Mouse (Mus musculus) adrenal gland, adult (tissue): ENCODE measurements at regions not wholly inside any gene's neighbourhood (a gene's known extent, or its start where the extent isn't known, plus 50 kb on each side); places are given as distances from the start of the nearest gene placed in this dataset.
"Not testable (repeated sequence)": the region's sequence is repeated elsewhere in the genome, so short reads cannot be mapped to it uniquely, and the experiment has no call there.

ENCODE experiments used
- DNase-seq, 2 experiments: peaks; one replicate each; pipeline ENCODE4 v3.0.0; 2022 to 2023; ENCODE audit warnings: low spot score in 1 of 2; ENCODE audit not compliant: inconsistent age in 2 of 2

DNA sequence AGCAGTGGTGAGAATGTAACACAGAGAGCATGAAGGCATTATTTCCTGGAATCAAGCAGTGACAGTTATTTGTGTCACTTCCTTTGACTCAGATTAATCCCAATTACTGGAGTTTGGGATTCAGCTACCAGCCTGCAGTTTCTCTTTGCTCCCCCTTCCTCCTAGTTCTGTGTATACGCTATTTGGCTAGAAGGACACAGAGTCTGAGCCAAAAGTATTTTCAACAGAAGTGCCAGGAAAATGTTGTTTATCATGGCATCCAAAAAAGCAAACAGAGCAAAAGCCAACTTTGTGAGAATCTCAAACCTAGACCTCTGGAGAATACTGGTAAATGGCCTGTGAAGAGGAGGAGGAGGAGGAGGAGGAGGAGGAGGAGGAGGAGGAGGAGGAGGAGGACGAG is 600.4 kb downstream of the Crisp4 start:
- DNase-seq, result no peak

DNA sequence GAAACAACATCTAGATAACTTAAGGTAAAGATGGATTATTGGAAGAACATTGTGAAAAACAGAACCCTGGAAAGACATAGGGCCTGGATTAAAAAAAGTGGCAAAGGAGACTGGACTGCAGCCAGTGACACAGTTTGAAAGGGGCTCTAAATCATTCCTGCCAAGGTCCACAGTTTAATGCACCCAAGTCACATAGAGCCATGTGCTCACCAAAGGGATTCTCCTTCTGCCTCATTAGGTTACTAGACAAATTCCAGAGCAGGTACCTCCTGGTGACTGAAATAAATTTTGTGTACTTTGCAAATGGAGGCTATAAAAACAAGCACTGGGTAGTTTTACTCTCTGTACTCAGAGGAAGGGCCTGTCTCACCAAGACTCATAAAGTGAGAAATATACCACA is 607.5 kb downstream of the Crisp4 start:
- peak in 1 of 2 experiments; percentile 33 for DNase-seq

DNA sequence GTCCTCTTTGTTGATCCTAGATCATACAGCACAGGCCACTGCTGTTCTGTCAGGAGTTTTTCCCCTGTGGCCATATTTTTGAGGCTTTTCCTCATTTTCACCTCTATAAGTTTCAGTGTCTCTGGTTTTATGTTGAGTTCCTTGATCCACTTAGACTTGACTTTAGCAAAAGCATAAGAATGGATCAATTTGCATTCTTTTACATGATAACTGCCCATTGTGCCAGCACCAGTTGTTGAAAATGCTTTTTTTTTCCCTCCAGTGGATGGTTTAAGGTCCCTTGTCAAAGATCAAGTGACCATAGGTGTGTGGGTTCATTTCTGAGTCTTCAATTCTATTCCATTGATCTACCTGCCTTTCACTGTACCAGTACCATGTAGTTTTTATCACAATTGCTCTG is 614.4 kb downstream of the Crisp4 start:
- DNase-seq, result not testable (repeated sequence)

DNA sequence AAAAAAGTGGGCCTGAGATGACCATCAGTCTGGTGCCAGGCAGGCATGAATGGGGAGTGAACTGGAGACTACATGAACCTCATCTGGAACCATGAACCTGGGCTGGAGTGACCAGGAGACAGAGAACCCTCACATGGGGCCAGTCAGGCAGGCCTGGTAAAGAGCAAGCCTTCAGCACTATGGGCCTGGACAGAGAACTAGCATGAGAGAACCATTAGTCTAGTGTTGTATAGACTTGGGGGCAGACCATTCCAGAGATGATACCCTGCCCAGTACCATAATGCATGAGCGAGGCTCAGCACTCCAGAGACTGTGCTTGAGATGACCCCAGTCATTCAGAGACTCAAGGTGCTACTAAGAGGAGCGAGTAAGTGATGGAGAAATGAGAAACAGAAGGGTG is 625.6 kb downstream of the Crisp4 start:
- no peak for DNase-seq

DNA sequence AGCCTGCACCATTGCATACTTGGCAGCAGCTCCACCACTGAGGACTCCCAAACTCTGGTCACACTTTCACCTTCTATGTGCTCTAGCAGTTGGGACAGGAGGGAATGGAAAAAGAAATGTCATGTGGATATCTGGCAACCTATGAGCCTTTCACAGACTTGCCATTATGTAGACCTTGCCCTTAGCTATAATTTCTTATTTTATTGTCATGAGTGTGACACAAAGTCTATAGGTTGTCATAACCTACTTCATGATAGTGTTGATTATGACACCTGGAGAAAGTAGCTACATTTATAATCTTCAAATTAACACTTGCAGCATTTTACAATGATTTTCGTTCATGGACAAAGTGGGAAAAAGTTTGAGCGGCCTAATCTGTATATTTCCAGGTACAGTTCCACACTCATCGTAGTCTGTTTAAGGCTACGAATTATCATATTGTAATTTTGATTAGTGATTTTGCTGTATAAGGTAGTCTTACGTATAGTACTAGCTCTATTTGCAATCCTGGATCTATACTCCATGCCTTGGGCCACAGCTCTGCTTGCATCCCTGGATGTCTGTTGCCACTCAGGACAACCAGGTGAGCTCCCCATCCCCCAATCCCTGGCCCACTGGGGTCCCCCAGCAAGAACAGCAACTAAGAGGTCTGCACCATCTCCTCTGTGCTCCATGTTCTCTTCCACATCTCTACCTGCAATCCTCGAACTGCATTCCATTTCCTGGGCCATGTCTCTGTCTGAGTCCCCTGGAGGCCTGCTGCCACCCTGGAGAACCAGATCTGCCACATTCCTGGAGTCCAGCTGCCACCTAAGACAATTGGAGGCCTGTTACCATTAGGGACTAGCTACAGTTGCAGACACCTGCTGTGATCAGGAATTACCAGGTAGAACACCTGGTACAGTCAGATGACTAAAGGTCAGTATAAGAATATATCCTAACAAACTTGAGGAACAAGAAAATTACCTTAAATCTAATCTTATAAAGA is 639.3 kb downstream of the Crisp4 start:
- DNase-seq, result no peak

DNA sequence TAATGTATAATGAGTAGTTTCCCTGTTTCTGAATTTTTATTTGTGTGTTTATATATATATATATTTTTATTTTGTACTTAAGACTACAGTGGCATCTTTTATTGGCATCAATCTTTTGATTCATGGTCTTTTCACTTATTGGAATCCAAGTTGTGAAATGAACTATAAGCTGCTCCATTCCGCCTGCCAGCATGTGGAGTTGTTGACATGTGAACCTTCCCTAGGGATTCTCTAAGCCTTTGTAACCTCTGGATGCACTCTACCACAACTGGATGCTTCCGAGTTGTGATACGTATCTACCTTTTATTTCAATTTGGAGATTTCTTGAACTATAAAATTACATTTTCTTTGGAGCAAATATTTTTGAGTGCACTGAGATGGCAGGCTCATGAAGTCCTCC is 652.1 kb downstream of the Crisp4 start:
- DNase-seq, result no peak

DNA sequence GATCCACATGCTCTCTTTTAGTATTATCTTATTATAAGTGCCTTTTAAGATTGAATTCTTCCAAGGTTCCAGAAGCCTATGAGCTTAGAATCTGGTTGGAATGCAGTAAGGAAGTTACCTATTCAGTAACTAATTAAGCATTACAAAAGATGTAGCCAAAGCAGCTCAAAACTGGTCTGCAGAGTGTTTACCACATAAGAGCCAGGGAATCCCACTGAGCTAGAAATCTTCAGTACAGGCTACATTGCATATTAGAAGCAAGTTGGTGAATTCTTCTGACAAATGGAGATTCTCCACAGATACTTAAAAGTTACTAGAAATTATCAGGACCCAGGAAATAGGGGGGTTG is 655.9 kb downstream of the Crisp4 start:
- not testable (repeated sequence) for DNase-seq

DNA sequence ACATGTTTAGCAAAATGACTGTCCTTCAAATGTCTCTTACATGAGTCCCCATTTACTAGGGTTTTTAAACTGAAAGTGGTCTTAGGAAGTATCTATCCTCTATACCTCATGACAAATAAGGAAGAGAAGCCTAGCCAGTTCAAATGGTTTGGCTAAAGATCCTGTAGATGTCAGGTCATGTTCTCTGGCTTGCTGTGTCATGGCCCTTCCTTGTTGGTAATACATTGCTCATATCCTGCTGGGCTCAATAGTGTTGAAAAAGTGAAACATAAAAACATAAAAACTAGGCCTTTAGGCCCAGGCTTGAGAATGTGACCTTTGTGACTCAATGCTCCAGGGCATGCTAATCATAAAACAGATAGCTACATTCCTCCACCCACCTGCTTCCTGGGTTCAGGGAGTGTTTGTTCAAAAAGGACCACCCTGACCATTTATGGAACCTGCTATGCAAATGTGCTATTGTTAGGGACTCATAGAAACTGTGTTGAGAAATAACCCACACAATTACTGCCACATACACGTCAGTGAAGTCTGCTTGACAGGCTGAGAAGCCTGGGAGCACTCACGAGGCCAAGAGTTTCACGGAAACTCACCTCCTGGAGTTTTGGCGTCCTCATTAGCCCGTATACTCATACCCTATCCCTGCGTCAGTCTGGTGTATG is 656.4 kb downstream of the Crisp4 start:
- not testable (repeated sequence) for DNase-seq

DNA sequence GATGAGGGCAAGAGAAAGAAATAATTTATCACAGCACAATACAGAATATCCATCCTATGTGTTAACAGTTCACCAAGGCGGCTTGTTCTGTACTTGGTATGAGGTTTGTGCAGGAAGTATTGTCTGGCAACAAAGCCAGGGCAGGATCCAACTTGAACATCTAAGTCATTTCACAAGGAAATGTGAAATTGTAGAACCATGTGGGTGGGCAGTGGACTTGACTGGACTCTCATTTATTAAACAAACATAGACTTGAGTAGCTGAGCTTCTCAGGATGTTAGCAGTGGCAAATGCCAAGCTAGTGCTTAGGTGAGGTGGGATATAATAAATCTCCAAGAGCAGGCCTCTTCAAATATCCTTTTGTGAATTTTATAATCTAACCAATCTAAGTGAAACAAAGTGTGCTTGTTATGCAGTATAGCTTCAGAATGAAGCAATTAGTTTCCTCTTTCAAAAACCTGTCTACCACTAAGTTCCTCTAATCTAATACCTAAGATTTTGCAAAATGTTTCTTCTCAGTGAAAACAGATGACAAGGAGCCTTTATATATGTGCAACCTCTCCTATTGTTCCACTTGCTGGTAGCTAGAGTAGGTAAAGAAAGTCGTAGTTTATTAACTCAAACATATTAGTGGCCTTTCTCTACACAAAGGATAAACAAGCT is 694.4 kb downstream of the Crisp4 start:
- no peak for DNase-seq

DNA sequence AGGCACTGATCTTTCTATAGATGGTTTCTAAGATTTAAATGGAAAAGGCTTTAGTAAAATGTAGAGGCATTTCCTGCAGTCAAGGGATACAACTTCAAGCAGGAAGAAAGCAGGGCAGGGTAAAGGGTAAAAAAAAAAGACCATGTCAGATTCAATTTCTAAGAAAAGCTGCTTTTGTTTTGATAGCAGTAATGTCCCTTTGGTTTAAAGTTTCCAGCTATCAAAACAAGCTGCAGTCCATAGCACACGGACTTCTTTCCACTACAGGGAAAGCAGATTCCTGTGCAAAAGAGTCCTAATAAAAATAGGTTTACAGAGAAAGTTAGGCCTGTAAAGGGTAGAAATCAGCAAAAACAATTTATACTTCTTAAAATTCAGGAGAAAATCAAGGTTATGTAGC is 695.0 kb downstream of the Crisp4 start:
- no peak for DNase-seq

DNA sequence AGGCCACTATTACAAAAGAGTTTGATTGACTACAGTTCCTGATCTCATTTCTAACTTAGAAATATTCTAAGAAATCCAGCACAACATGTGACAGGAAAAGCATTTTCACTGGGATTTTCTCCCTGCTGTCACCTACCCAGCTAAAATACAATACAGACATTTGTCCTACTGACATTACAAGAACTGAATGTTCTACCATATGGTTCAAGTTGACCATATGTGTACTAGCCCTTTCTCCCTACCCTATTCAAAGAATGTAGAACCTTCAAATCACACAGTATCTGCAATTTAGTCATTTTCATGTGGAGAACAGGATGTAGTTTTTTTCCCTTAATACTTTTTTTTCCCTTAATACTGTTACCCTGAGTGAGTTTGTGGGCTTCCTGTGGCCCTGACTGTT is 695.4 kb downstream of the Crisp4 start:
- no peak for DNase-seq

DNA sequence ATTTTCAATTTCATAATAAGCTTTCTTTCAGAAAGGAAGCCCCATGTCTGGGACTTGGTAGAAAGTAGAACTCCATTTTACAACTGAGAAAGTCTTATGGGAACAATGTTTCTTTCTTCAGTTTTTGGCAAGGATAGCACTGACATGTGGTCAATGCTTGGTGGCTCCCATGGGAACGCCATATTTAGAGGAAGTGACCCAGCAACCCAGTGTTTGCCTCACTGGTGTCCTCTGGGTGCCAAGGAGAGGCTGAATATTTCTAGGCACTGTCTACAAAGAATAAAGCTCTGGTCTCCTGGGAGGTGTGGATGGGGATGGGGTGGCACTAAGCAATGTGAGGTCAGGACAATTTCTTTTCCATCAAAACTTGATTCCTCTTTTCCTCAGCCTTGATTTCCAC is 696.4 kb downstream of the Crisp4 start:
- peak in 1 of 2 experiments; percentile 15 for DNase-seq

DNA sequence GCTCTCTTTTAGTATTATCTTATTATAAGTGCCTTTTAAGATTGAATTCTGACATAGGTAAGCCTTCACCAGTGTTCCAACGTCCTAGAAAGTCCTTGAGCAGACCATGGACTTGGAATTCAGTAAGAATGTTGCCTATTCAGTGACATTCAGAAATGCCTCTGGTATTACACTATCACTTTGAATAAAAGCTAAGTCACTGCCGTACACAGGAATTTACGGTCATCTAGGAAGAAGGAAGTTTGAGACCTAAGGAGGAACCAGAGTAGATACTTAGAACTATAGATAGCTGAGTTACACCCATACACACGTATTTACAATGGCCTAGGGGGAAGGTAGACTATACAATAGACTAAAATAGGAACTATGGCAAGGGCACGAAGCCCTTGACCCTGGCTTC is 711.6 kb downstream of the Crisp4 start:
- DNase-seq, result not testable (repeated sequence)

DNA sequence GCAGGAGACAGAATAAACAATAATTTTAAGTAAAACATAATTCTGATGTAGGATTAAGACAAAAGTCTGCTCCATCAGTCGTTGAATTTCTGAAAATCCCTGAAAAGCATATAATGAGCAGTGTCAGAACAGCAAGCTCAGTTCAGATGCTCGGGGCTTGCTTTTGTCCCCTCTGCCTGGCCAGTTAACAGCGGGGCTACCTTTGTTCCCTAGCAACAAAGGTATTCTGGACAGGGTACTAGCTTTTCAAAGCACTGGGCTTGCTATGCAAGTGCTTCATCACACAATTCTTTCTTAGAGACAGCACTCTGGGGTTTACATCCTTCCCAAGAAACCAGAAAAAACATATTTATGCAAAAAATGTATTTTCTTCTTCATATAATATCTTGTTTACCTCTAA is 729.7 kb downstream of the Crisp4 start:
- no peak for DNase-seq

DNA sequence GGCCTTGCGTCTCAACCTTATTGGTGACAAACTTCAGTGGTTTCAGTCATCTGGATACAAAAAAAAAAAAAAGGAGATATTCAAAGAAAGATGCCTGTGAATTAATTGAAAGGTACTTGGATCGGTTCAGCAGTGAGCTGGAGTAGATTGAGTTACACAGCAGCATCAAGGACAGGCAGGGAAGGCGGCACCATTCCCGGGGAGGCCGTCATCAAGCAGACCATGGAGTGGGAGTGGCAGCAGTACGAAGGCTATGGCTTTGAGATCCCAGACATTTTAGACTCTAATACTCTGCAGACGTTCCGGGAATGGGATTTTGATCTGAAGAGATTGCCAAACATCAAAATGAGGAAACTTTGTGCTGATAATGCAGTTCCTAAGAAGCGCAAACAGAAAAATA is 750.8 kb downstream of the Crisp4 start:
- DNase-seq, result no peak

DNA sequence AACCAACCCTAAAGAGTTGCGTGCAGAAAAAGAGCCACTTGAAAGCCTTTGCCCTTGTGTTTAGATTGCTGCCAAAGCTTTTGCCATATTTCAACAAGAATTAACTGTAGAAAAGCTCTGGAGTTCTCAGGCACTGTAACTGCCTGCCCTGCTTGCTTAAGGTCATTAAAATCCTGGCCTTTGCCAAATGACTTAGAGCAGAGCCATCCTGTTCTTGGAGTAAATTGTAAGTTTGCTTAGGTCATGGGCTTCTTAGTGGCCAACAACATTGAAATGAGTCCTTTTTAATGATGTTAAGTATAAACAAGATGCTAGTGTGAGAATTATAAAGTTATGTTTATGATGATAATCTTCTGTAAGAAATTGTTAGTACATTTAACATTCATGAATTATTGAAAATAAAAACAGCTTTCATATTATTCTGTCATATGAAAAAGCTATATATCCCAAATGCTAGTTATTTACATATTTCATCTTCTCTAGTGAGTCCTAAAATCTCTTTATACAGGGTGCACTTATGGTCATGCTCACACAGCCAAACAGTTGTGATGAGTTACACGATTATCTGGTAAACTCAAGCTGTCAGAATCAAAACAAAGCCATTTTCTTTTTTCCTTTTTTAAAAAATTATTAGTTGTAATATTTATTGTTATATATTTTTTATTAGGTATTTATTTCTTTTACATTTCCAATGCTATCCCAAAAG is 753.4 kb downstream of the Crisp4 start:
- no peak for DNase-seq

DNA sequence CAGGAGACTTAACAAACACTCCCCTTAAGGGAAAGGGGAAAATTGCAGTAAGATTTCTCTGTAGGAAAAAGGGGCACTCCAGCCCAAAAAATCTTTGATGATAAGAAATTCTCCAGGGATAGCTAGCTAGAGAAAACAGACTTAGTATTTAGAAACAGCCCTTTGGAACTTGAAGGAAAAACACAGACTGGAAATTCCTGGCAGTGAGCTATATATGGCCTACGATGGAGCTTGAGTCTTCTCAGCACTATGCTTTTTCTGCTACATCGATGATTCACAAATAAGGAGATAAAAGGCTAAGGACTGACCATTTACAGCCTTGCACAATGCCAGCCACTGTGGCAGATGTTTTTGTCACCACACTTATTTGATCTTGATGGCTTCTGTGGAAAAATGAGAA is 768.1 kb downstream of the Crisp4 start:
- no peak for DNase-seq

DNA sequence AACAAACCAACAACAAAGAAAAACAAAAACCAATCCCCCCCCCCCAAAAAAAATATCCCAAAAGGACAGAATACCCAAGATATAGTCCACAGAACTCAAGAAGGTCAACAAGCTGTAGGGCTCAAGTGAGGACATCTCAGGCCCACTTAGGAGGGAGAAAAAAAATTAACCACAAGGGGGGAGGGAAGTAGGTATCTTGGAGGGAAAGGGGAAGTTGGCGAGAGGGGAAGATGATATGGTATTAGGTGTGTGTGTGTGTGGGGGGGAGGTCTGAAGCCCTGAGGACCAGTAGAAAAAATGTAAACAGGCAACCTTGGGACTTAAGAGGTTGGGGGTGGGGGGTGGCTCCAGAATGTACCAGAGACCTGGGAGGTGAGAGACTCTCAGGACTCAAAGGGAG is 797.4 kb downstream of the Crisp4 start:
- DNase-seq, result no peak

DNA sequence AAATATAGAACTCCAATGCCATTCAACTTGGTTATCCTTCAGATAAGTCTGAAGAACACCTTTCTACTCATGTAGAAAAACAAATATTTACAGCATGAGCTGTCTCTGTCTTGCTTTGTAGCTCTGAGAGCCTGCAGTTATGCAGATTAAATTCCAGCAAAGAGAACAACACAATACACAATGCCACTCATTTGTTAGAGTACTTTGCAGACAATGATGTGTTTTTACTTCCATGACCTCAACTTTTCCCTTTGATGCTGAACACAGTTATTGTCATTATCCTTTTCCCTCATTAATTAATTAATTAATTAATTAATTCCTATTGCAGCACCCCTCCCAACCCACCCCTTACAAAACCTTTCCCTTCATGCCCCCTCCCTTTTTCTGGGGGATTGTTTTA is 807.9 kb downstream of the Crisp4 start:
- no peak for DNase-seq

DNA sequence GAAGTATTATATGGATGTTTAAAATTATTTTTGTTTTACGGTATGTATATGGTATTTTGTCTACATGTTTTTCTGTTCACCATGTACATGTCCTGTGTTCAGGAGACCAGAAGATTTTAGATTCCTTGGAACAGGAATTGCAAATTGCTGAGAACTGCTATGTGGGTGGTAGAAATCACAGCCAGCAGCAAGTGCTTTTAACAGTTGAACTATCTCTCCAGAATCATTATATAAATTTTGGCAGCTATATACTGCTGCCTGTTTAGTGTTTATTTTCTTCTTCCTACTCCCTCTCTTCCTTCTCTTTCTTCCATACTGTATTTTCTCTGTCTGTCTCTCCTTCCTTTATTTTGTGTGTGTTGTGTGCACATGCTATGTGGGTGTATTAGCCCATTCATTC is 834.3 kb downstream of the Crisp4 start:
- DNase-seq, result not testable (repeated sequence)

DNA sequence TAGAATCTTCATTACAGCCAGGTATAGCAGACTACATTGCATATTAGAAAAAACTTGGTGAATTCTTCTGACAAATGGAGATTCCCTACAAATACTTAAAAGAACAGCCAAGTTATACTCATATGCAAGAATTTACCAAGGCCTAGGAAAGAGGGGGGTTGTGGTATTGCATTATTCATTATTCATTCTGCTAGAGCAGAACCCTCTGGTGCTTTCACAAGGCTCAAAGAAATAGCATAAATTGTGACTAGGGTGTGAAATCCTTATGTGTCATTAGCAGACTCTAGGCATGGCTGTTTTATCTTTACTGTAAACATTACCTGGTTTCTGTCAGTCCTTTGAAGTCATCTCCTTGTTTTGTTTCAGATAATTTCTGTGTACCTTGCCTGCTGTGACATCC is 835.8 kb downstream of the Crisp4 start:
- DNase-seq, result not testable (repeated sequence)
